Mouse (Mus musculus): ENCODE measurements around the gene Clca3a1. TPM values are rescaled to one million over a fixed set of nuclear protein-coding genes. Genes with fewer than 3 reads are reported as not detected.

Clca3a1 gene
- polyA plus RNA-seq, 1 experiment from 2014 or later = 0.14 TPM

DNA sequence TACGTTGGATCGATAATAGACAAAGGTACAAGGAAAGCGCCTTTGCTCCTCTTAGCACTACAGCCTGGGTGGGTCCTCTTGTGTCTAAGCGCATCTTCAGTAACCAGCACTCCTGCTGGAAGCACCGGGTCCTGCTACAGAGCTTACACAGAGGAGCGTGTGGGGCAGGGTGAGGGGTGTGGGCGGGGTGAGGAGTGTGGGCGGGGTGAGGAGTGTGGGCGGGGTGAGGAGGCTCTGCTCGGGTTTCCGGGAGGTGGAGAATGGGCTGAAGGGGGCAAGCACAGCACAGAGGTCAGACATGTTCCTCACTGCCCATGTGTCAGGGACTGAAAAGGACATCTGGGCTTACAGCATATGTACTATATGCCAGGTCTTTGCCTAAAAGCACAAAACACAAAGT lies 71.5 kb downstream of the Clca3a1 start:
- Histone ChIP-seq H3K27ac (no peak overlapping the region), H3K9ac (no peak overlapping the region), H3K9me3 (no peaks in the 10 kb centered on the region), H3K27me3 (no peaks in the 10 kb centered on the region), H3K4me1 (replicated peaks) (0 out of 2 replicates have a peak, but pooled peaks cover 4% of the 10 kb centered on the region), H3K36me3 (peaks cover 56% of the 10 kb centered on the region), H3K4me2 (no peak overlapping the region), H3K4me3 (no peak overlapping the region)
- ATAC-seq (ENCODE audit: low FRiP score) = peak; percentile 58; the same call in 1 of the 2 replicates
- 12% methylated on average over 11 of the region's 11 CpGs for WGBS

DNA sequence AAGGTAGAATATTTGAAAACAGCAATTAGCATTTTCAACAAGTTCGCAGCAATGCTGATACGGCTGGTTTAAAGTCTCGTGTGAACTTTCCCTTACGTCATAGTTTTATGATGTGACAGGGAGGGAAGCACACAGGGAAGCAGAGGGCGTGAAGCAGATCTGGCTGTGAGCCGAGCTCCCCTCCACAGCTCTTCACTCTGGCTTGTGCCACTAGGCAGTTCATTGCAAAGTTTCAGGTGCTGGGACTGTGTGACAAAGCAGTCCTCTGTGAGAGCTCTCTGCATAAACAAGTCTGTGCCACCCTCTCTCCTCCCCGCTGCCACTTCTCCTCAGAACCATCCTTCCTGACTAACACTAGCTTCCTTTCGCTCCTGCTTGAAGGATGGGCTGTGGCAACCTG lies 72.5 kb downstream of the Clca3a1 start:
- H3K4me3 ChIP-seq = no peak overlapping the region
- H3K9ac ChIP-seq = no peak overlapping the region
- H3K36me3 ChIP-seq = peaks cover 50% of the 10 kb centered on the region
- ATAC-seq (ENCODE audit: low FRiP score) = no peak
- 91% methylated on average over 8 of the region's 8 CpGs for WGBS
- no peaks in the 10 kb centered on the region for H3K9me3 ChIP-seq
- H3K4me2 ChIP-seq = no peak overlapping the region
- H3K27me3 ChIP-seq = no peaks in the 10 kb centered on the region
- H3K27ac ChIP-seq = no peak overlapping the region
- H3K4me1 ChIP-seq (replicated peaks) = 0 out of 2 replicates have a peak, but pooled peaks cover 4% of the 10 kb centered on the region

DNA sequence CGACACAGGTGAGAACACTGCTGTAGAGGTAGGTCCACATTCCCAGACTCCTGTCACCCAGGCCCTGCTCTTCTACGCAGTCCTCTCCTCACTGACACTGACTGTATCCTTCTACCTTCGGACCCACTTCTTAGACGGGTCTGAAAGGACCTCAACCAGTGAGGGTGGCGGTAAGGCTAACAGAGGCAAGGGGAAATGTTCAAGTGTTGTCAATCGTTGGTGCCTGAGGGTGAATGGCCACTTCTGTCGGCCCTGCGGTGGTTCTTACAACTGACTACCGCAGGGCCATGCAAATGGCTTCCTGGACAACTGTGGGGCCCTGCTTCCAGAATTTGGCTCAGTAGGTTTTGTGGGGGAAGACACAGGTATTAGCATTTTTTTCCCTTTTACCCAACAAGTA lies 73.2 kb downstream of the Clca3a1 start:
- 0 out of 2 replicates have a peak, but pooled peaks cover 4% of the 10 kb centered on the region for H3K4me1 ChIP-seq (replicated peaks)

GRCm38 (mm10) chr3:144686146-144686545 lies 74.6 kb downstream of the Clca3a1 start:
- 94% methylated on average over 5 of the region's 5 CpGs for WGBS
- H3K36me3 ChIP-seq = peaks cover 45% of the 10 kb centered on the region
- H3K4me2 ChIP-seq = no peak overlapping the region
- ATAC-seq (ENCODE audit: low FRiP score) = no peak
- H3K27ac ChIP-seq = no peak overlapping the region
- H3K4me3 ChIP-seq = no peak overlapping the region
- H3K9me3 ChIP-seq = no peaks in the 10 kb centered on the region
- no peaks in the 10 kb centered on the region for H3K27me3 ChIP-seq
- 0 out of 2 replicates have a peak, but pooled peaks cover 4% of the 10 kb centered on the region for H3K4me1 ChIP-seq (replicated peaks)
- no peak overlapping the region for H3K9ac ChIP-seq

More for the DNA sequence above, 73.2 kb downstream of the Clca3a1 start:
- no peak for ATAC-seq (ENCODE audit: low FRiP score)
- H3K27ac ChIP-seq = no peak overlapping the region
- H3K9me3 ChIP-seq = no peaks in the 10 kb centered on the region
- no peak overlapping the region for H3K9ac ChIP-seq
- H3K36me3 ChIP-seq = peaks cover 47% of the 10 kb centered on the region
- no peaks in the 10 kb centered on the region for H3K27me3 ChIP-seq
- no peak overlapping the region for H3K4me3 ChIP-seq
- H3K4me2 ChIP-seq = no peak overlapping the region
- 91% methylated on average over 9 of the region's 9 CpGs for WGBS

DNA sequence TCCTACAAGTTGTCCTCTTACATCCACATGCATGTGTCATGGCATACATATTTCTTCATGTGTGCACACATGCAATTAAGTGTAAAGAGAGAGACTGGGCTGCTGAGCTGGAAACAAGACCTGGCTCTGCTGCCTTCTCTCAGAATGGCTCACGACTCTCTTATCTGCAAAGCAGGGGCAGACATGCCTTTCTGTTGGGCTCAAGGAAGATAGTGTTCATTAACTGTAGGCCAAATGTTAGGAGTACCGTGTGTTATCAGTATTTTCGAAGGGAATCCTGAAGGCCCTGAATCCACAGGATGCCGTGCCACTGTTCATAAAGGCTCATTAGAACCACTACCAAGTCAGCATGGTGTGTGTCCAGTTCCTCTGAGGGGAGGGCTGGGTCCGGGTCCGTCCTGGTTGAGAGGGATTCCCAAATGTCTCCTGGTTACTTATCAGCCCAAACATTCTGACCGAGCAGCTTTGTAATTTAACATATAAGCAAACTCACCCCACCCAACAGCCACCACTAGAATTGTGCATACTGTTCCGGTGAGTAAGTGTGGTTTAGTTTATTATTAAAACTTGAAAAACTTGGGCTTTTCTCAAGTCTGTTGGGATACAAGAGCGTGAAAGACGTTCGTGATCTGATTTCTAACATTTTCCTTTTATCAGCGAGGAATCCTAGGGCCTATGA lies 77.5 kb downstream of the Clca3a1 start:
- WGBS = 94% methylated on average over 12 of the region's 12 CpGs
- no peak for ATAC-seq (ENCODE audit: low FRiP score)

GRCm38 (mm10) chr3:144681542-144681941 lies 79.2 kb downstream of the Clca3a1 start:
- Histone ChIP-seq H3K9me3 (no peaks in the 10 kb centered on the region), H3K36me3 (peaks cover 20% of the 10 kb centered on the region), H3K4me1 (replicated peaks) (no peaks in the 10 kb centered on the region), H3K4me3 (no peak overlapping the region), H3K27me3 (no peaks in the 10 kb centered on the region), H3K27ac (no peak overlapping the region), H3K4me2 (no peak overlapping the region), H3K9ac (no peak overlapping the region)
- ATAC-seq (ENCODE audit: low FRiP score) = no peak
- WGBS = 86% methylated on average over 5 of the region's 5 CpGs

More for the DNA sequence above, 77.5 kb downstream of the Clca3a1 start:
- Histone ChIP-seq H3K9me3 (no peaks in the 10 kb centered on the region), H3K4me3 (no peak overlapping the region), H3K4me2 (no peak overlapping the region), H3K27ac (no peak overlapping the region), H3K36me3 (peaks cover 31% of the 10 kb centered on the region), H3K27me3 (no peaks in the 10 kb centered on the region), H3K9ac (no peak overlapping the region), H3K4me1 (replicated peaks) (no peaks in the 10 kb centered on the region)

DNA sequence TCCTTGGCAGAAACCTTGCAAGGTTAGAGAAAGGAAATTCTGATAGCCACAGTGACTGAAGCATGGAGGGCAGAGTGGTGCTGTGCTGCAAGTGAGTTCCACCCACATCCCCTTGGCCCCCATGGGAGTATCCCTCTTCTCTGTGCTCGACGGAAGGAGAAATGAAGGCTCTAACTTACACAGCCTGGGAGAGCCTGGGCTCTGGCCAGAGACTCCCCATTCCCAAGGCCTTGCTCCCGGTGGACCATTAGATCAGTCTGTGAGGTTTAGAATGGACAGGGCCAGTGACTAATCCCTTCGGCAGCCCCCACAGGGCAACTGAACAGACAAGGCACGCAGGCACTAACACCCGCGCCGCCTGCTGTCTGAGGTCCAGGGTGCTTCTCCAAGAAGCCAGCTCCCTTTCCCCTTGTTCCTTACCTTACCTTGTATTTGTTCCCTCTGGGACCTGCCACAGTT lies 81.0 kb downstream of the Clca3a1 start:
- H3K4me3 ChIP-seq = no peak overlapping the region
- no peak for ATAC-seq (ENCODE audit: low FRiP score)
- H3K9me3 ChIP-seq = no peaks in the 10 kb centered on the region
- WGBS = 88% methylated on average over 8 of the region's 8 CpGs
- H3K27me3 ChIP-seq = no peaks in the 10 kb centered on the region
- H3K4me2 ChIP-seq = no peak overlapping the region
- peaks cover 11% of the 10 kb centered on the region for H3K36me3 ChIP-seq
- H3K27ac ChIP-seq = no peak overlapping the region
- no peaks in the 10 kb centered on the region for H3K4me1 ChIP-seq (replicated peaks)
- H3K9ac ChIP-seq = no peak overlapping the region

Other genes with a start within 250 kb of the Clca3a1 start
- 12.4 and 13.7 TPM in 2 replicates for gene Hs2st1, start 190.8 kb downstream of the Clca3a1 start, polyA plus RNA-seq (2015; fragmentation: Nextera tagmentation; extraction: Ambion mirVana)
- 552 and 565 TPM in 2 replicates for gene Selenof, start 190.7 kb downstream of the Clca3a1 start, polyA plus RNA-seq (2015; fragmentation: Nextera tagmentation; extraction: Ambion mirVana)
- 109 and 113 TPM in 2 replicates for gene Sh3glb1, start 40.6 kb downstream of the Clca3a1 start, polyA plus RNA-seq (2015; fragmentation: Nextera tagmentation; extraction: Ambion mirVana)
- gene Clca3a2, start 58.5 kb upstream of the Clca3a1 start, polyA plus RNA-seq (2015; fragmentation: Nextera tagmentation; extraction: Ambion mirVana) = not detected in 2 replicates
- not detected in 2 replicates for gene Clca3b, start 88.4 kb upstream of the Clca3a1 start, polyA plus RNA-seq (2015; fragmentation: Nextera tagmentation; extraction: Ambion mirVana)
- gene Clca4b, start 171.6 kb upstream of the Clca3a1 start, polyA plus RNA-seq (2015; fragmentation: Nextera tagmentation; extraction: Ambion mirVana) = not detected in 2 replicates
- gene Clca4a, start 214.1 kb upstream of the Clca3a1 start, polyA plus RNA-seq (2015; fragmentation: Nextera tagmentation; extraction: Ambion mirVana) = not detected in 2 replicates